Mouse (Mus musculus) Patski (cell line): ENCODE data around the gene 4921517D22Rik. TPM values are rescaled to one million over a fixed set of nuclear protein-coding genes. Genes with fewer than 3 reads are reported as not detected.

Experiments
- ATAC-seq: fragments of 100-300 bp; one replicate; pipeline ENCODE4 v1.8.0; 2021
- CTCF ChIA-PET: fragments of 350-600 bp; sonication (Branson Sonifier 250); formaldehyde crosslinking; loops from one replicate; lab custom pipeline; 2022; ENCODE audit warnings: inconsistent platforms; lab: Charles Lee
- POLR2A ChIA-PET: fragments of 350-600 bp; sonication (Branson Sonifier 250); formaldehyde crosslinking; loops from one replicate; lab custom pipeline; 2022; ENCODE audit warnings: antibody characterized with exemption, inconsistent platforms; lab: Charles Lee
- DNase-seq: peaks from one replicate; pipeline ENCODE4 v3.0.0-alpha.2; 2011; ENCODE audit warnings: low read depth, low spot score
- H3K27me3 ChIP-seq: fragments of 371-371 bp; one replicate; pipeline ENCODE4 v1.5.1; 2021
- CTCF ChIP-seq: fragments of 100-300 bp; IDR thresholded peaks from one replicate; pipeline ENCODE4 v1.5.1; 2021
- in situ Hi-C: fragments of 300-500 bp; cut with MboI; formaldehyde crosslinking; loops from 3 replicates; pipeline ENCODE4 v1.11.1; 2018; ENCODE audit warnings: low pct_unique_long_range_greater_than_20kb, mixed read lengths
- polyA plus RNA-seq: library from polyadenylated mRNA; unstranded; gene quantifications from one replicate; pipeline ENCODE4 v1.2.3, GENCODE M21; 2021

Gene 4921517D22Rik
- polyA plus RNA-seq, 1 experiment from 2014 or later: not detected

DNA sequence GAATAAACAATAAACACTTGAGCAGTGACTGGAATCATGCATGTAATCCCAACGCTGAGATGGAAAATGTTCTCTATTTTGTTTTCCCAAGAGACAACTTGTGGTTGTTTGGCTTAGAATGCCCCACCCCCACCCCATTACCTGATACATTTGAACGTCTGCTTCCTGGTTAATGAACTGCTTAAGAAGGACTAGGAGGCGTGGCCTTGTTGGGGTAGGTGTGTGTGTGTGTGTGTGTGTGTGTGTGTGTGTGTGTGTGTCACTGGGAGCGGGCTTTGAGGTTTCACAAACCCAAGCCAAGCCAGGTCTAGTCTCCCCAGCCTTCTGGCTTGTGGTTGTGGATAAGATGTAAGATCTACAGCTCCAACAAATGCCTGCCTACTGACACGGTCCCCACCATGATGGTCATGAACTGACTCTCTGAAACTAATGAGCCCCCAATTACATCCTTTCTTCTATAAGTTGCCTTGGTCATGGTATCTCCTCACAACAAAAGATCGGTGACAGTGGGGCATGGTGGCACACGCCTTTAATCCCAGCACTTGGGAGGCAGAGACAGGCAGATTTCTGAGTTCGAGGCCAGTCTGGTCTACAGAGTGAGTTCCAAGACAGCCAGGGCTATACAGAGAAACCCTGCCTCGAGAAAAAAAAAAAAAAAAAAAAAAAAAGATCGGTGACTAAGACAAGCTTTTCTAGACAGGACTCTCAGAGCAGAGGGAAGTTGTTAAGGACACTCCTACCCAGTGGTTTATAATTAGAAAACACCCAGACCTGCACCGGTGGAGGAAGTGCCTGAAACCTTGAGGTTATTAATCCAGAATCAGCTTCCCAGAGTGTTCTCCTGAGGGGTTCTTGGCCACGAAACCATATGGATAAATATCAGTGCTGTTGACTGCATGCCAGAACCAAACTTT lies 17.3 kb downstream of the 4921517D22Rik start:
- ATAC-seq (no peak), DNase-seq (no peak)
- ChIA-PET POLR2A (interaction anchor here (0.6 to 2.2 kb wide), 3 partner anchors 13 to 150 kb away, joined by 3 to 7 read pairs (median 4); no protein-coding TSS in a partner anchor), CTCF (interaction anchor here (1.7 to 2.3 kb wide), 2 partner anchors 13 to 52 kb away, joined by 4 to 6 read pairs; no protein-coding TSS in a partner anchor)
- no peak for TF ChIP-seq CTCF
- in situ Hi-C loops: no loop called here
- H3K27me3 ChIP-seq: no peaks in the 10 kb centered on the region

- DNase-seq (peak; percentile 20), ATAC-seq (peak; percentile 73)
- ChIA-PET POLR2A (interaction anchor here (0.7 to 2.2 kb wide), 4 partner anchors 9 to 127 kb away, joined by 3 to 7 read pairs (median 3); no protein-coding TSS in a partner anchor), CTCF (interaction anchor here (1.7 to 2.3 kb wide), 2 partner anchors 12 to 53 kb away, joined by 4 to 6 read pairs; no protein-coding TSS in a partner anchor)
- no peaks in the 10 kb centered on the region for H3K27me3 ChIP-seq
- in situ Hi-C loops: no loop called here
- TF ChIP-seq CTCF: no peak
Observed at GRCm38 (mm10) chr13:59675151-59676011, 18.5 kb downstream of the 4921517D22Rik start, which contains the start of gene Golm1. Golm1 (minus strand) TSS chr13:59675811.

GRCm38 (mm10) chr13:59674761-59675150 lies 19.2 kb downstream of the 4921517D22Rik start:
- in situ Hi-C loops: no loop called here
- no peak for TF ChIP-seq CTCF
- H3K27me3 ChIP-seq: no peaks in the 10 kb centered on the region
- POLR2A ChIA-PET: interaction anchor here (1.0 to 2.2 kb wide), 3 partner anchors 8 to 126 kb away, joined by 3 to 7 read pairs (median 3); no protein-coding TSS in a partner anchor
- peak; percentile 31 for DNase-seq
- CTCF ChIA-PET: interaction anchor here (1.7 to 2.3 kb wide), 2 partner anchors 12 to 54 kb away, joined by 4 to 6 read pairs; no protein-coding TSS in a partner anchor
- ATAC-seq: peak; percentile 82

GRCm38 (mm10) chr13:59674215-59674614 lies 19.7 kb downstream of the 4921517D22Rik start:
- no peak for DNase-seq
- ChIA-PET CTCF (no interaction called here), POLR2A (interaction anchor here (0.7 to 2.2 kb wide), 3 partner anchors 10 to 125 kb away, joined by 3 to 7 read pairs (median 3); no protein-coding TSS in a partner anchor)
- no peak for ATAC-seq
- in situ Hi-C loops: no loop called here
- no peak for TF ChIP-seq CTCF
- no peaks in the 10 kb centered on the region for H3K27me3 ChIP-seq

GRCm38 (mm10) chr13:59673597-59673996 lies 20.3 kb downstream of the 4921517D22Rik start:
- no peak for DNase-seq
- in situ Hi-C loops: no loop called here
- POLR2A ChIA-PET: interaction anchor here (0.7 kb wide), 1 partner anchor 18 kb away, joined by 3 read pairs; no protein-coding TSS in a partner anchor
- no peak for TF ChIP-seq CTCF
- CTCF ChIA-PET: no interaction called here
- H3K27me3 ChIP-seq: no peaks in the 10 kb centered on the region
- ATAC-seq: no peak

GRCm38 (mm10) chr13:59672248-59672647 lies 21.7 kb downstream of the 4921517D22Rik start:
- TF ChIP-seq CTCF: no peak
- CTCF ChIA-PET: no interaction called here
- H3K27me3 ChIP-seq: no peaks in the 10 kb centered on the region
- DNase-seq: no peak
- in situ Hi-C loops: no loop called here
- no peak for ATAC-seq
- POLR2A ChIA-PET: interaction anchor here (0.7 kb wide), 1 partner anchor 24 kb away, joined by 3 read pairs; no protein-coding TSS in a partner anchor

DNA sequence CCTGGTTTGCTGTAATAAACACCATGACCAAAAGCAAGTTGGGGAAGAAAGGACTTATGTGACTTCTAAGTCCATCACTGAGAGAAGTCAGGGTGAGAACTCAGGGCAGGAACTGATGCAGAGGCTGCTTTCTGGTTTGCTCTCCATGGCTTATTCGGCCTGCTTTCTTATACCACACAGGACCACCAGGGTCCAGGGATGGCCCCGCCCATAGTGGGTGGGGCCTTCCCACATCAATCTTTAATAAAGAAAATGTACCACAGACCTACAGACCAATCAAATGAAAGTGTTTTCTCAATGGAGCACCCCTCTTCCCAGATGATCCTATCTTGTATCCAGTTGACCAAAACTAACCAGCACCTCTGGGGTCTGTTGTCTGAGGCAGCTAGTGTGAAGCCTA lies 22.4 kb downstream of the 4921517D22Rik start:
- in situ Hi-C loops: no loop called here
- ChIA-PET CTCF (no interaction called here), POLR2A (interaction anchor here (0.6 to 0.7 kb wide), 2 partner anchors 9 to 23 kb away, joined by 3 read pairs; no protein-coding TSS in a partner anchor)
- no peak for DNase-seq
- TF ChIP-seq CTCF: no peak
- no peak for ATAC-seq
- H3K27me3 ChIP-seq: no peaks in the 10 kb centered on the region

DNA sequence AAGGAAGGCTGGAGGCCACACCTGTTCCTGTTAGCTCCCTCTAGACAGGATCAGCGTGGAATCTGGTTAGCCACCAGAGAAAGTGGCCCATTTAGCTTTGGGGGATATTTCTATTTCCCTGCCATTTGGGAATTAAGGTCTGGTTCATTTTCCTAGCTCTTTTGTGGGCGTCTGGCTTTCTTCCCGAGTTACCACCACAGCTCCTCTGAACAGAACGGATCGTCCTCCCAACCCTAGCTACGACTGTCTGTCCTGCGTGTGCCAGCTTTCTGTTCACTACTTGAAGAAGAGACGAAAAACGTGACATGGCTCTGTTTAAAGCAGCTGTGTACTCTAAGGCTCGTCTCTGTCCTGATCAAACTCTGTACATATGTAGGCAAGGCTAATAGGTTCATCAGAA lies 24.0 kb downstream of the 4921517D22Rik start:
- CTCF ChIA-PET: no interaction called here
- DNase-seq (no peak), ATAC-seq (no peak)
- POLR2A ChIA-PET: no interaction called here
- no peaks in the 10 kb centered on the region for H3K27me3 ChIP-seq
- in situ Hi-C loops: no loop called here
- TF ChIP-seq CTCF: no peak

- TF ChIP-seq CTCF: no peak
- in situ Hi-C loops: no loop called here
- DNase-seq: no peak
- no peak for ATAC-seq
- CTCF ChIA-PET: interaction anchor here (0.8 kb wide), 1 partner anchor 23 kb away, joined by 3 read pairs; no protein-coding TSS in a partner anchor
- POLR2A ChIA-PET: no interaction called here
- no peaks in the 10 kb centered on the region for H3K27me3 ChIP-seq
Observed at GRCm38 (mm10) chr13:59668501-59669093, 25.3 kb downstream of the 4921517D22Rik start.
